Mouse (Mus musculus): ENCODE measurements around the gene Pde2a. TPM values are rescaled to one million over a fixed set of nuclear protein-coding genes. Genes with fewer than 3 reads are reported as not detected.

Pde2a gene
- polyA plus RNA-seq, 2 experiments = 3.0 to 6.6 TPM

DNA sequence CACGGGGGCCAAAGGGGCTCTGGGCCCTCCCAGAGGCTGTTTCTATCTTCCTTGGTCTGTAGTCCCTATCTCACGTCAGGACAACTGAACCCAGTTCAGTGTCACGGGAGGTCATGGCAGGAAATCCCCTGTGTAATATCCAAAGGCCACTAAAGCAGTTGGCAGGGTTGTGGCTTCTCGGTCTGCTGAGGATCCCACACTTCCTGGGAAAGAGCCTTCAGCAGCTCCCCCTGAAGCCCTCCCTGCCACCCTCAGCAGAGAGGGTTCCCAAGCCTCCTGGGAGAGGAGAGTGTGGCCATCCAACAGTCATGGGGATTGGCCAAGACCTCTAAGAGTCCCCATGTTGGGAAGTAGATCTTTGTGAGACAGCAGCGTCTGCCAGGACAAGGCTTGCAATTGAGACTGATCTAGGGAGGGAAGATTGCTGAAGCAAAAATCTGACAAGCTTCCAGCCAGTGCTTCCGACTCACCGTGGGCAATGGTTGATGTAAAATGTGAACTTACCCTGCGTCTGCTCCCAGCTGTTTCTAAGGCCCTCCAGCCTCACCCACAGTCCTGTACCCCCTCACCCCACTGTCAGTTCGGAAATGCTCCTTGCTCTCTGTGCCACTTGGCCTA lies 62.1 kb downstream of the Pde2a start:
- no peak overlapping the region for H3K4me3 ChIP-seq (ENCODE audit: insufficient read depth in 1 of 2, low read depth in 2 of 2, low read length in 2 of 2)
- H3K27ac ChIP-seq = no peak overlapping the region
- no peaks in the 10 kb centered on the region for H3K4me1 ChIP-seq (replicated peaks; ENCODE audit: control insufficient read depth in 2 of 2, insufficient read depth in 2 of 2, low read length in 1 of 2)
- no peak overlapping the region for H3K9ac ChIP-seq (replicated peaks)
- no peak for ATAC-seq (ENCODE audit: insufficient read depth)
- WGBS (ENCODE audit: insufficient replicate concordance) = 50% methylated on average over 9 of the region's 9 CpGs
- DNase-seq (ENCODE audit: low read depth in 3 of 3, low spot score in 3 of 3) = no peak
- no peaks in the 10 kb centered on the region for H3K27me3 ChIP-seq (ENCODE audit: control insufficient read depth, insufficient read depth, low read length)
- H3K4me2 ChIP-seq (ENCODE audit: low read depth) = no peak overlapping the region
- no peaks in the 10 kb centered on the region for H3K36me3 ChIP-seq (replicated peaks; ENCODE audit: control insufficient read depth, insufficient read depth, low read depth)
- TF ChIP-seq EP300 (IDR thresholded peaks at IDR 0.05; ENCODE audit: low read depth) (no peak), CTCF (IDR thresholded peaks at IDR 0.05; ENCODE audit: low read depth) (no peak)
- no peaks in the 10 kb centered on the region for H3K9me3 ChIP-seq (ENCODE audit: control insufficient read depth, low read length)

DNA sequence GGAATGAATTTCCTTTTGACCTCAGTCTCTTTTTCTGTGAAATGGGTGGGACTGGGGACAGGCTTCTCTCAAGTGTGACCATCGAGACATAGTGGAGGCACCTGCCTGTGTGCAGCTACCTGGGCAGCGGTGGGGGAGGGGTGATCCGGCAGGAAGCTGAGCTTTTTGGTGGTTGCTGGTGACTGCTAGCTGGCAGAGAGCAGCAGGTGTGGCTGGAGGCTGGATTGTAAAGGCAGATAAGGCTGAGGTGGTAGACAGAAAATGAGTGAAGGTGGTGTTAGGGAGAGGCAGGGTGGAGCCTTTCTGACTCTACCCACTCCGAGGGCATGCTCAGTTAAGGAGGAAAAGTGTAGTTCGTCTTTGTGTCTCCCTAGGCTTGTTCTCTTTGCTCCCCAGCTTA lies 65.6 kb downstream of the Pde2a start:
- no peak for ATAC-seq (ENCODE audit: insufficient read depth)
- no peak overlapping the region for H3K4me2 ChIP-seq (ENCODE audit: low read depth)
- H3K9ac ChIP-seq (replicated peaks) = no peak overlapping the region
- no peak for TF ChIP-seq CTCF (IDR thresholded peaks at IDR 0.05; ENCODE audit: low read depth)
- TF ChIP-seq EP300 (IDR thresholded peaks at IDR 0.05; ENCODE audit: low read depth) = no peak
- 53% methylated on average over 5 of the region's 5 CpGs for WGBS (ENCODE audit: insufficient replicate concordance)
- H3K27ac ChIP-seq = no peak overlapping the region
- H3K4me3 ChIP-seq (ENCODE audit: insufficient read depth in 1 of 2, low read depth in 2 of 2, low read length in 2 of 2) = no peak overlapping the region
- no peaks in the 10 kb centered on the region for H3K4me1 ChIP-seq (replicated peaks; ENCODE audit: control insufficient read depth in 2 of 2, insufficient read depth in 2 of 2, low read length in 1 of 2)
- no peaks in the 10 kb centered on the region for H3K27me3 ChIP-seq (ENCODE audit: control insufficient read depth, insufficient read depth, low read length)
- no peaks in the 10 kb centered on the region for H3K9me3 ChIP-seq (ENCODE audit: control insufficient read depth, low read length)
- H3K36me3 ChIP-seq (replicated peaks; ENCODE audit: control insufficient read depth, insufficient read depth, low read depth) = no peaks in the 10 kb centered on the region
- no peak for DNase-seq (ENCODE audit: low read depth in 3 of 3, low spot score in 3 of 3)

DNA sequence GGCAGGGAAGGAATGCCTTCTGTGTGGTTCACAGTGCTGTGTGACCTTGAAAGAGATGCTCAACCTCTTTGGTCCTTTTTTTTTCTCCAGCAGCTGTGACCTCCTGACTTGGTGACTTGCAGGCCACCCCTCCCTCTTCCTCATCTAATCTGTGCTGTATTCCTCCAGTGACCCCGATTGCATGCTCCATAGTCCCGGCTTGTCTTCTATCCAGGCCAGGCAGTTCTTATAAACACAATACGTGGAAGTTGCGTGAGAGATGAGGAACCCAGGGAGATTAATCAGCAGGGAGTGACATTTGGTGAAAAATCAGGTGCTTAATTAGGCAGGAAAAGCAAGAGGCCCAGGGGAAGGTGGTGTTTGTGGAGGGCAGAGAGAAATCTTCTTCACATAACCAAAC lies 69.5 kb downstream of the Pde2a start:
- no peak for DNase-seq (ENCODE audit: low read depth in 3 of 3, low spot score in 3 of 3)
- 36% methylated on average over 4 of the region's 4 CpGs for WGBS (ENCODE audit: insufficient replicate concordance)
- no peaks in the 10 kb centered on the region for H3K27me3 ChIP-seq (ENCODE audit: control insufficient read depth, insufficient read depth, low read length)
- TF ChIP-seq EP300 (IDR thresholded peaks at IDR 0.05; ENCODE audit: low read depth) (no peak), CTCF (IDR thresholded peaks at IDR 0.05; ENCODE audit: low read depth) (no peak)
- no peak overlapping the region for H3K4me2 ChIP-seq (ENCODE audit: low read depth)
- no peak overlapping the region for H3K27ac ChIP-seq
- no peaks in the 10 kb centered on the region for H3K36me3 ChIP-seq (replicated peaks; ENCODE audit: control insufficient read depth, insufficient read depth, low read depth)
- H3K9ac ChIP-seq (replicated peaks) = no peak overlapping the region
- no peaks in the 10 kb centered on the region for H3K9me3 ChIP-seq (ENCODE audit: control insufficient read depth, low read length)
- no peak overlapping the region for H3K4me3 ChIP-seq (ENCODE audit: insufficient read depth in 1 of 2, low read depth in 2 of 2, low read length in 2 of 2)
- H3K4me1 ChIP-seq (replicated peaks; ENCODE audit: control insufficient read depth in 2 of 2, insufficient read depth in 2 of 2, low read length in 1 of 2) = no peaks in the 10 kb centered on the region
- no peak for ATAC-seq (ENCODE audit: insufficient read depth)

DNA sequence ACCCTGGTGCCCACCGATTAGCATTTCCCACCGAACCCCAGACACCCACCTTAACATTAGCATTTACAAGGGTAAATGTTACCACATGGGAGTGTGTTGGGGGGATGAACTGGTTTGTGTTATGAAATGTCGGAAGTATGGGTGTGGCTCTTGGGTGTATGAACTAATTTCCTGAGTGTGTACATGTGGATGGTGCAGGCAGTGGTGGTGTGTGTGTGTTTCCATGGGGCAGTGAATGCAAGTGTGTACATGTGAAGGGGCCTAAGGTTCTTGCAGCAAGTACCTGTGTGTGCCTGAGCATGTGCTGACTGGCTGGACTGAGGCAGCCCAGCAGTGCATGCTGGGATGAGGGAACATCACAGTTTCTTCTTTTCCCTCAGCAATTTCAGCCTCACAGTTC lies 76.9 kb downstream of the Pde2a start:
- Histone ChIP-seq H3K4me1 (replicated peaks; ENCODE audit: control insufficient read depth in 2 of 2, insufficient read depth in 2 of 2, low read length in 1 of 2) (no peaks in the 10 kb centered on the region), H3K27me3 (ENCODE audit: control insufficient read depth, insufficient read depth, low read length) (no peaks in the 10 kb centered on the region), H3K27ac (no peak overlapping the region), H3K4me3 (ENCODE audit: insufficient read depth in 1 of 2, low read depth in 2 of 2, low read length in 2 of 2) (no peak overlapping the region), H3K9me3 (ENCODE audit: control insufficient read depth, low read length) (no peaks in the 10 kb centered on the region), H3K9ac (replicated peaks) (no peak overlapping the region), H3K4me2 (ENCODE audit: low read depth) (no peak overlapping the region), H3K36me3 (replicated peaks; ENCODE audit: control insufficient read depth, insufficient read depth, low read depth) (no peaks in the 10 kb centered on the region)
- WGBS (ENCODE audit: insufficient replicate concordance) = 51% methylated on average over 3 of the region's 3 CpGs
- no peak for TF ChIP-seq EP300 (IDR thresholded peaks at IDR 0.05; ENCODE audit: low read depth)
- TF ChIP-seq CTCF (IDR thresholded peaks at IDR 0.05; ENCODE audit: low read depth) = no peak
- ATAC-seq (ENCODE audit: insufficient read depth) = no peak
- no peak for DNase-seq (ENCODE audit: low read depth in 3 of 3, low spot score in 3 of 3)

DNA sequence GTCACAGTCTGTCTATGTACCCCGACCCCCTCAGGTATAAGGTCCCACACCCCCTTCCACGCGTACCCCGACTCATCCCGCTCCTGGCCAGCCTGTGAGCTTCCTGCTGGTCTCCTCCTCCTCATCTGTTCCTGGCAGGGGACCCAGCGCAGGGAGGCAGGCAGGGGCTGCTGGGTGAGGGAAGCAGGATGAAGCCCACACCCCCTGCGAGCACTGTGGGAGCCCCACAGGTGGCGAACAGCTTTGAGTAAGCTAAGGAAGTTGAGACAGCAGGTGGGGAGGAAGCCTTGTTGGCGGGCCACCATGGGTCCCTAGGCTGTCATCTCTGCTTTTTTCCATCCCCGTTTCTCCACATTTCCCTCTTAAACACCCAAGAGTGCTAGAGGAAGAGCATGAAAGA lies 77.8 kb downstream of the Pde2a start:
- WGBS (ENCODE audit: insufficient replicate concordance) = 40% methylated on average over 10 of the region's 10 CpGs

More for the DNA sequence above, 77.8 kb downstream of the Pde2a start:
- DNase-seq (ENCODE audit: low read depth in 3 of 3, low spot score in 3 of 3) = no peak
- Histone ChIP-seq H3K4me3 (ENCODE audit: insufficient read depth in 1 of 2, low read depth in 2 of 2, low read length in 2 of 2) (no peak overlapping the region), H3K27me3 (ENCODE audit: control insufficient read depth, insufficient read depth, low read length) (no peaks in the 10 kb centered on the region; the same call in none of the 2 replicates), H3K9me3 (ENCODE audit: control insufficient read depth, low read length) (no peaks in the 10 kb centered on the region), H3K27ac (no peak overlapping the region), H3K4me1 (replicated peaks; ENCODE audit: control insufficient read depth in 2 of 2, insufficient read depth in 2 of 2, low read length in 1 of 2) (peaks cover 0 to 2% of the 10 kb centered on the region in 2 experiments; a peak in 2 of 4 replicates), H3K4me2 (ENCODE audit: low read depth) (no peak overlapping the region), H3K36me3 (replicated peaks; ENCODE audit: control insufficient read depth, insufficient read depth, low read depth) (no peaks in the 10 kb centered on the region), H3K9ac (replicated peaks) (no peak overlapping the region)
- ATAC-seq (ENCODE audit: insufficient read depth) = no peak
- TF ChIP-seq EP300 (IDR thresholded peaks at IDR 0.05; ENCODE audit: low read depth) (no peak), CTCF (IDR thresholded peaks at IDR 0.05; ENCODE audit: low read depth) (no peak)
